Comparison of ENCODE assay signal across 1 mouse cellular context in genomic region chr11:5804174-5804573, GRCm38 (mm10).
TF ChIP-seq lines count a peak whose summit lies in the region.

No protein-coding gene starts in this region.

TF ChIP-seq in myocyte, 11 proteins besides CTCF, POLR2A, EP300 and RAD21:
- TF ChIP-seq SRF (IDR thresholded peaks at IDR 0.05; ENCODE audit: control insufficient read depth, insufficient read length, low read depth) = no peak
- no peak for TF ChIP-seq E2F4 (IDR thresholded peaks at IDR 0.05; ENCODE audit: insufficient read depth)
- no peak for TF ChIP-seq CEBPB (IDR thresholded peaks at IDR 0.05; ENCODE audit: insufficient read depth, poor library complexity, severe bottlenecking)
- no peak for TF ChIP-seq USF1 (IDR thresholded peaks at IDR 0.05; ENCODE audit: low read depth)
- no peak for TF ChIP-seq MYOG (IDR thresholded peaks at IDR 0.05; ENCODE audit: control insufficient read depth in 1 of 3, insufficient read depth in 1 of 3, insufficient read length in 2 of 3, low read depth in 2 of 3)
- no peak for TF ChIP-seq POLR2AphosphoS2 (IDR thresholded peaks at IDR 0.05; ENCODE audit: insufficient read length, low read depth)
- no peak for TF ChIP-seq TCF12 (IDR thresholded peaks at IDR 0.05; ENCODE audit: insufficient read depth, poor library complexity, severe bottlenecking)
